Mouse (Mus musculus) testis, postnatal 14 days (tissue): ENCODE data around the gene Aldh3b2.
A peak's percentile ranks its signal among the peaks of the same experiment; 100 is the strongest.

Experiments
- DNase-seq: peaks from one replicate; pipeline ENCODE4 v3.0.0; 2021; ENCODE audit warnings: low spot score

Gene Aldh3b2

GRCm38 (mm10) chr19:3988066-3988465 lies 15.9 kb downstream of the Aldh3b2 start:
- no peak for DNase-seq

GRCm38 (mm10) chr19:3988750-3989149 lies 16.6 kb downstream of the Aldh3b2 start:
- DNase-seq = no peak

GRCm38 (mm10) chr19:3990804-3991203 lies 18.7 kb downstream of the Aldh3b2 start:
- DNase-seq = no peak

- DNase-seq = no peak
These were observed 19.4 kb downstream of the Aldh3b2 start for GRCm38 (mm10) chr19:3991562-3991961.

GRCm38 (mm10) chr19:3991966-3992365 lies 19.8 kb downstream of the Aldh3b2 start:
- DNase-seq = no peak

- DNase-seq = no peak
These were observed 20.3 kb downstream of the Aldh3b2 start, which contains the start of gene Tbx10 for GRCm38 (mm10) chr19:3992416-3992815. Gene Tbx10 (plus strand): TSS chr19:3992752.

- DNase-seq = no peak
These were observed 22.8 kb downstream of the Aldh3b2 start for GRCm38 (mm10) chr19:3994932-3995331.

GRCm38 (mm10) chr19:3995505-3995904 lies 23.4 kb downstream of the Aldh3b2 start:
- DNase-seq = no peak

- no peak for DNase-seq
These were observed 24.0 kb downstream of the Aldh3b2 start for GRCm38 (mm10) chr19:3996106-3996505.

GRCm38 (mm10) chr19:3996747-3997146 lies 24.6 kb downstream of the Aldh3b2 start:
- no peak for DNase-seq

GRCm38 (mm10) chr19:3997231-3997630 lies 25.1 kb downstream of the Aldh3b2 start:
- no peak for DNase-seq

GRCm38 (mm10) chr19:3998335-3998734 lies 26.2 kb downstream of the Aldh3b2 start:
- no peak for DNase-seq

- no peak for DNase-seq
These were observed 27.1 kb downstream of the Aldh3b2 start for GRCm38 (mm10) chr19:3999121-3999730.

- DNase-seq = peak; percentile 94
These were observed 28.2 kb downstream of the Aldh3b2 start, which contains the start of the genes Nudt8 and Gm49405 for GRCm38 (mm10) chr19:4000119-4000900. Gene Nudt8 (plus strand): TSS chr19:4000580. Gene Gm49405 (plus strand): TSS chr19:4000626.

- no peak for DNase-seq
These were observed 28.9 kb downstream of the Aldh3b2 start for GRCm38 (mm10) chr19:4000949-4001525.

GRCm38 (mm10) chr19:4001752-4002151 lies 29.6 kb downstream of the Aldh3b2 start:
- no peak for DNase-seq

GRCm38 (mm10) chr19:4003112-4003511 lies 31.0 kb downstream of the Aldh3b2 start, which contains the start of gene Doc2g:
Gene Doc2g (plus strand): TSS chr19:4003313.
- no peak for DNase-seq

- no peak for DNase-seq
These were observed 31.5 kb downstream of the Aldh3b2 start for GRCm38 (mm10) chr19:4003641-4004040.

GRCm38 (mm10) chr19:4004331-4004730 lies 32.2 kb downstream of the Aldh3b2 start:
- DNase-seq = no peak

GRCm38 (mm10) chr19:4005091-4005490 lies 33.0 kb downstream of the Aldh3b2 start:
- no peak for DNase-seq

- DNase-seq = no peak
These were observed 33.8 kb downstream of the Aldh3b2 start for GRCm38 (mm10) chr19:4005971-4006370.

GRCm38 (mm10) chr19:4011086-4011485 lies 39.0 kb downstream of the Aldh3b2 start:
- no peak for DNase-seq
